Mouse (Mus musculus): ENCODE results near the gene Atp6v0e. TPM values are rescaled to one million over a fixed set of nuclear protein-coding genes. Genes with fewer than 3 reads are reported as not detected.

The Atp6v0e gene
- polyA plus RNA-seq, 1 experiment from 2014 or later = 87.3 TPM

GRCm38 (mm10) chr17:26644509-26645410 lies 18.3 kb upstream of the Atp6v0e start:
- Histone ChIP-seq H3K9me3 (ENCODE audit: control insufficient read depth, low read length) (no peaks in the 10 kb centered on the region), H3K27me3 (ENCODE audit: control insufficient read depth, insufficient read depth, low read length) (no peaks in the 10 kb centered on the region), H3K27ac (ENCODE audit: low read depth, low read length) (peak overlapping the region; percentile 37; the same call in 1 of the 2 replicates), H3K36me3 (ENCODE audit: control insufficient read depth, insufficient read depth, low read length) (peaks cover 22% of the 10 kb centered on the region), H3K4me2 (ENCODE audit: low read depth, low read length, severe bottlenecking) (no peak overlapping the region), H3K9ac (ENCODE audit: low read length) (no peak overlapping the region), H3K4me1 (replicated peaks; ENCODE audit: control insufficient read depth, insufficient read depth, low read length) (0 out of 2 replicates have a peak, but pooled peaks cover 3% of the 10 kb centered on the region), H3K4me3 (ENCODE audit: low read depth, low read length) (no peak overlapping the region)
- ATAC-seq (replicated peaks; ENCODE audit: low FRiP score) (peak; percentile 51; the same call in 1 of the 2 replicates), DNase-seq (ENCODE audit: low spot score) (peak; percentile 67)
- 76% methylated on average over 9 of the region's 9 CpGs for WGBS

DNA sequence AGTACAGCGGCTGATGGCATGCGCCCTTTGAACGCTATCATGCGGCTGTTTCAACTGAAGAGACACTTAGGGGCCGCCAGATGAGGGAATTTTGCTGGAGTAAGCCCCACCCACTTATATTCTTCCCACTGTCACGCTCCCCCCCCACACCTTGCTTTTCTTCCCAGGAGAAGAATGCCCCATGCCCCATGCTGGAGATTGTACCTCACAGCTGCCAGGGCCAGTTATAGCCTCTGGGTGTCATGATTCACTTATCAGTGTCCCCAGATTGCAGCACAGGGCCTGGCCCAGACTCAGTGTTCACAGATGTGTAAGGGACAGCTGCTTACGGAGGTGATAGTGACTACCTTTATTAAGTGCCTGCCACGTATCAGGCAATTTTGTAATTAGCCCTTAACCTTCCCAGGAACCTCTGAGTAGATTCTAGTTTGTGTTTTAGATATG lies 17.6 kb upstream of the Atp6v0e start:
- H3K9me3 ChIP-seq (ENCODE audit: control insufficient read depth, low read length) = no peaks in the 10 kb centered on the region
- no peak for DNase-seq (ENCODE audit: low spot score)
- 0 out of 2 replicates have a peak, but pooled peaks cover 3% of the 10 kb centered on the region for H3K4me1 ChIP-seq (replicated peaks; ENCODE audit: control insufficient read depth, insufficient read depth, low read length)
- no peak overlapping the region for H3K4me2 ChIP-seq (ENCODE audit: low read depth, low read length, severe bottlenecking)
- H3K36me3 ChIP-seq (ENCODE audit: control insufficient read depth, insufficient read depth, low read length) = peaks cover 22% of the 10 kb centered on the region
- H3K4me3 ChIP-seq (ENCODE audit: low read depth, low read length) = no peak overlapping the region
- no peaks in the 10 kb centered on the region for H3K27me3 ChIP-seq (ENCODE audit: control insufficient read depth, insufficient read depth, low read length)
- no peak for ATAC-seq (replicated peaks; ENCODE audit: low FRiP score)
- H3K27ac ChIP-seq (ENCODE audit: low read depth, low read length) = 0 out of 2 replicates have a peak overlapping the region, but pooled peaks have one; percentile 13
- WGBS = 91% methylated on average over 8 of the region's 8 CpGs
- no peak overlapping the region for H3K9ac ChIP-seq (ENCODE audit: low read length)

- no peak overlapping the region for H3K27ac ChIP-seq (ENCODE audit: low read depth, low read length)
- no peak overlapping the region for H3K9ac ChIP-seq (ENCODE audit: low read length)
- H3K4me1 ChIP-seq (replicated peaks; ENCODE audit: control insufficient read depth, insufficient read depth, low read length) = 0 out of 2 replicates have a peak, but pooled peaks cover 3% of the 10 kb centered on the region
- H3K4me3 ChIP-seq (ENCODE audit: low read depth, low read length) = no peak overlapping the region
- H3K9me3 ChIP-seq (ENCODE audit: control insufficient read depth, low read length) = no peaks in the 10 kb centered on the region
- ATAC-seq (replicated peaks; ENCODE audit: low FRiP score) (no peak), DNase-seq (ENCODE audit: low spot score) (no peak)
- no peaks in the 10 kb centered on the region for H3K27me3 ChIP-seq (ENCODE audit: control insufficient read depth, insufficient read depth, low read length)
- peaks cover 16% of the 10 kb centered on the region for H3K36me3 ChIP-seq (ENCODE audit: control insufficient read depth, insufficient read depth, low read length)
- 85% methylated on average over 13 of the region's 13 CpGs for WGBS
- H3K4me2 ChIP-seq (ENCODE audit: low read depth, low read length, severe bottlenecking) = no peak overlapping the region
Observed at GRCm38 (mm10) chr17:26647283-26647682, 15.7 kb upstream of the Atp6v0e start.

- no peaks in the 10 kb centered on the region for H3K27me3 ChIP-seq (ENCODE audit: control insufficient read depth, insufficient read depth, low read length)
- H3K36me3 ChIP-seq (ENCODE audit: control insufficient read depth, insufficient read depth, low read length) = peaks cover 3% of the 10 kb centered on the region; the same call in 1 of the 2 replicates
- 0 out of 2 replicates have a peak, but pooled peaks cover under 1% of the 10 kb centered on the region for H3K4me1 ChIP-seq (replicated peaks; ENCODE audit: control insufficient read depth, insufficient read depth, low read length)
- DNase-seq (ENCODE audit: low spot score) (no peak), ATAC-seq (replicated peaks; ENCODE audit: low FRiP score) (no peak)
- H3K9me3 ChIP-seq (ENCODE audit: control insufficient read depth, low read length) = no peaks in the 10 kb centered on the region
- H3K27ac ChIP-seq (ENCODE audit: low read depth, low read length) = no peak overlapping the region
- no peak overlapping the region for H3K4me2 ChIP-seq (ENCODE audit: low read depth, low read length, severe bottlenecking)
- H3K9ac ChIP-seq (ENCODE audit: low read length) = no peak overlapping the region
- H3K4me3 ChIP-seq (ENCODE audit: low read depth, low read length) = no peak overlapping the region
- WGBS = 90% methylated on average over 4 of the region's 4 CpGs
Observed at GRCm38 (mm10) chr17:26649565-26649964, 13.5 kb upstream of the Atp6v0e start.

DNA sequence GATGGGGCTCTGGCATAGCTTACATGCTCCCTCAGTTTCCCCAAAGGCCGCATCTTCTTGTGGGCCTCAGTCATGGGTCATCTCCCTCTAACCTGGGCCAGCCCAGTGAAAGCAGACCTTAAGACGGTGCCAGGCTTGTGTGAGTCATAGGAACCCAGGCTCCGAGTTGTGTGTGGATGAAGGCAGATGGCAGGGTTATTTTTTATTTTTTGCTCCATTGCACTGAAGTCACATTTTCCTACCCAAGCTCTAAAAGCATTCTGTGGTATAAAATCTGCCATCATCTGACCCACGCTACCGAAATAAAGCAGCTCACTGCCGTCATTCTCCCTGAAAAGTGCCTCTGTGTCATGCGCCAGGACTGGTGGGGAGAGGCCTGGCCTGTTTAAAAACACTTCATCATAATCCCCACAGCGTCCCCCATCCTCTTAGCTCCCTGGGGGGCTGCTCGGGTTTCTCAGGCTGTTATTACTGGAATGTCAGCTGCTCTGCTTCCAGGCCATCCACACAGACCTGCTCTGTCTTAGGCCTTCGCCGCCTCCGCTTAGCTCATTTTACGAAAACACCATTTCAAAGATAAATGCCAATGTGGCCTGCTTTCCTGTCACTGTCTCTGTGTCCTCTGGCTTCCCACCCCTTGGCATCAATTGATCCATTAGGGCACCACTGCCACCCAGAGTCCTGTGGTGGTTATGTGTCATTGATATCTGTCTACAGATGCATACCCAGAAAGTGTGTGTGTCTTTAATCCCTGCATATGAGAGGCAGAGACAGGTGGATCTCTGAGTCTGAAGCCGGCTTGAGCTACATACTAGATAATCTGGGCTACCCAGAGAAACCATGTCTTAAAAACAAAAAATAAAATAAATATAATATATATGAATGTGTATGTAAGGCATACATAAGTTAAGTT lies 12.3 kb upstream of the Atp6v0e start:
- no peak overlapping the region for H3K27ac ChIP-seq (ENCODE audit: low read depth, low read length)

DNA sequence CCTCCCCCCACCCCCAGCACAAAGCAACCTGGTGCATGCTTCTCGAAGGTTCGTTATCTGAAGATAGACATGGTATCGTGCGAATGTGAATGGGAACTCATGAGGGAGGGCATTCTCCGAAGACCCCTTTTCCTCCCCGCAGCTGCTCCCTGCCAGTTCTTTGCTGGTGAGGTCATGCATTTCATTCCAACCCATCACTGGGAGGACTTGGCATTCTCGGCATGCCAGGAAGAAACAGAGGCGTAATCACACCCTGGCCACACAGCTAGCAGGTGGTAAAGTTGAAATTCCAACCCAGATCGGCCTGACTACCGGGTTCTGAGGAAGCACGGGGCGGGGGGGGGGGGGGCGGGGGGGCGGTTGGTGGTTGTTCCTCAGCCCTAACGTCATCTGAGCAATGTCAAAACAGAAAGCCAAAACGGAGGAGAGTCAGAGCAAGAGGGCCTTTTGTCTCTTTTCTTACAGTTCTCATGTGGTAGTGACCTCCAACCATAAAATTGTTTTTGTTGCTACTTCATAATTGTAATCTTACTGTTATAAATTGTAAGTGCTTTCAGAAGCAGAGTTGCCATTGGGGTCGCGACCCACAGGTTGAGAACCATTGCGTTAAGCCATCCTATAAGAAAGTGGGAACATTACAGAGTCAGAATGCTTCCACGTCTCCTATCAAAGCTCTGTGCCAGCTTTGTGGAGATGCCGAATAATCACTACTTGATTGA lies 4.0 kb upstream of the Atp6v0e start:
- WGBS = 59% methylated on average over 18 of the region's 21 CpGs

More for the DNA sequence above, 12.3 kb upstream of the Atp6v0e start:
- 87% methylated on average over 14 of the region's 14 CpGs for WGBS
- H3K36me3 ChIP-seq (ENCODE audit: control insufficient read depth, insufficient read depth, low read length) = peaks cover 3% of the 10 kb centered on the region; the same call in 1 of the 2 replicates
- no peak for DNase-seq (ENCODE audit: low spot score)
- H3K9me3 ChIP-seq (ENCODE audit: control insufficient read depth, low read length) = no peaks in the 10 kb centered on the region
- H3K9ac ChIP-seq (ENCODE audit: low read length) = no peak overlapping the region
- no peaks in the 10 kb centered on the region for H3K27me3 ChIP-seq (ENCODE audit: control insufficient read depth, insufficient read depth, low read length)
- no peak for ATAC-seq (replicated peaks; ENCODE audit: low FRiP score)
- no peaks in the 10 kb centered on the region for H3K4me1 ChIP-seq (replicated peaks; ENCODE audit: control insufficient read depth, insufficient read depth, low read length)
- no peak overlapping the region for H3K4me2 ChIP-seq (ENCODE audit: low read depth, low read length, severe bottlenecking)
- H3K4me3 ChIP-seq (ENCODE audit: low read depth, low read length) = no peak overlapping the region

DNA sequence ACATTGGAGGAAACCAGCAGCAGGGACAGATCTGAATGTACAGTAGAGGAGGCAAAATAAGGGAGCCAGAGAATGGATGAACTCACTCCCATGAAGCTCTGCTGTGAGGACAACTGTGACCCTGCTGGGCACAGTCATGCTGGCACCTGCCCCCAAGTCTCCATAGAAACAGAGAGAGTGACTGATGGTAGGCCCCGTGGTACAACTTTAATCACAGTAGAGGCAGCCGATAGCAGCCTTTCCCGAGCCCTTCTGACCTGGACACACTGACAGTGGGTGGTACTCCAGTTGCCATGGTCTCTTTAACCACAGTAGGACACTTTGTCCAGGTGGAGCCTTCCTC lies 3.5 kb upstream of the Atp6v0e start:
- Histone ChIP-seq H3K9ac (ENCODE audit: low read length) (no peak overlapping the region), H3K4me1 (replicated peaks; ENCODE audit: control insufficient read depth, insufficient read depth, low read length) (0 out of 2 replicates have a peak, but pooled peaks cover 3% of the 10 kb centered on the region), H3K4me2 (ENCODE audit: low read depth, low read length, severe bottlenecking) (no peak overlapping the region), H3K4me3 (ENCODE audit: low read depth, low read length) (no peak overlapping the region), H3K9me3 (ENCODE audit: control insufficient read depth, low read length) (no peaks in the 10 kb centered on the region), H3K27ac (ENCODE audit: low read depth, low read length) (no peak overlapping the region), H3K36me3 (ENCODE audit: control insufficient read depth, insufficient read depth, low read length) (no peaks in the 10 kb centered on the region; the same call in 1 of the 2 replicates), H3K27me3 (ENCODE audit: control insufficient read depth, insufficient read depth, low read length) (no peaks in the 10 kb centered on the region)
- no peak for ATAC-seq (replicated peaks; ENCODE audit: low FRiP score)
- 74% methylated on average over 3 of the region's 3 CpGs for WGBS
- no peak for DNase-seq (ENCODE audit: low spot score)

More for the DNA sequence above, 4.0 kb upstream of the Atp6v0e start:
- H3K9me3 ChIP-seq (ENCODE audit: control insufficient read depth, low read length) = no peaks in the 10 kb centered on the region
- DNase-seq (ENCODE audit: low spot score) (no peak), ATAC-seq (replicated peaks; ENCODE audit: low FRiP score) (no peak)
- no peak overlapping the region for H3K4me2 ChIP-seq (ENCODE audit: low read depth, low read length, severe bottlenecking)
- no peak overlapping the region for H3K9ac ChIP-seq (ENCODE audit: low read length)
- no peaks in the 10 kb centered on the region for H3K27me3 ChIP-seq (ENCODE audit: control insufficient read depth, insufficient read depth, low read length)
- H3K4me3 ChIP-seq (ENCODE audit: low read depth, low read length) = no peak overlapping the region
- no peak overlapping the region for H3K27ac ChIP-seq (ENCODE audit: low read depth, low read length)
- H3K4me1 ChIP-seq (replicated peaks; ENCODE audit: control insufficient read depth, insufficient read depth, low read length) = 0 out of 2 replicates have a peak, but pooled peaks cover 3% of the 10 kb centered on the region
- H3K36me3 ChIP-seq (ENCODE audit: control insufficient read depth, insufficient read depth, low read length) = no peaks in the 10 kb centered on the region; the same call in 1 of the 2 replicates

Measured in forebrain, embryonic 11.5 days (tissue).